Mouse (Mus musculus): ENCODE measurements around the gene Cln6.

- TF ChIP-seq CTCF (IDR thresholded peaks at IDR 0.05; ENCODE audit: low read depth) (no peak), EP300 (optimal IDR thresholded peaks at IDR 0.05) (no peak)
Measured at GRCm38 (mm10) chr9:62834906-62835305, 3.7 kb upstream of the Cln6 start.
